Mouse (Mus musculus): Measurements from ENCODE around the gene Pitpnm3. TPM values are rescaled to one million over a fixed set of nuclear protein-coding genes. Genes with fewer than 3 reads are reported as not detected.

The Pitpnm3 gene
- total RNA-seq, 2 experiments from 2014 or later: 20.9 to 25.5 TPM

DNA sequence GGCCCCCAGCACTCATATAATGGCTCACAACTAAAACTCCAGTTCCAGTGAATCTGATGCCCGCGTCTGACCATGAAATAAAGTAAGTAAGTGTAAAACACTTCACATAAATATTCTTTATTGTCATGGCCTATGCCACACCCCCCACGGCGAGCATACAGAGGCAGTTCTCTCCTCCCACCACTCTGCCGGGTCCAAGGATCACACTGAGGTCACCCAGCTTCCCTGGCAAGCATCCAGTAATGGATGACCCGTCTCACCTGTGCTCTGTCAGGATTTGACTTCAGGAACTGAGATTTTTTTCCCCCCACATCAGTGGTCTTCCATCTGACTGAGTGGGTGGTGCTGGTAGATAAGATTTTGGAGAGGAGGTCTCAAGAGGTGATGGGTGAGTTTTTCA, 4.6 kb upstream of the Pitpnm3 start:
- DNase-seq: no peak
- intact Hi-C loops (cut with DNase I): loop anchor here (5.0 kb wide), 1 partner anchor 88 kb away; no protein-coding TSS in a partner anchor

- no peak for DNase-seq
- intact Hi-C loops (cut with DNase I): no loop called here
Measured at GRCm38 (mm10) chr11:72136231-72136982, 829 bp upstream of the Pitpnm3 start.

GRCm38 (mm10) chr11:72134536-72135382, 819 bp downstream of the Pitpnm3 start:
- intact Hi-C loops (cut with DNase I): no loop called here
- no peak for DNase-seq

DNA sequence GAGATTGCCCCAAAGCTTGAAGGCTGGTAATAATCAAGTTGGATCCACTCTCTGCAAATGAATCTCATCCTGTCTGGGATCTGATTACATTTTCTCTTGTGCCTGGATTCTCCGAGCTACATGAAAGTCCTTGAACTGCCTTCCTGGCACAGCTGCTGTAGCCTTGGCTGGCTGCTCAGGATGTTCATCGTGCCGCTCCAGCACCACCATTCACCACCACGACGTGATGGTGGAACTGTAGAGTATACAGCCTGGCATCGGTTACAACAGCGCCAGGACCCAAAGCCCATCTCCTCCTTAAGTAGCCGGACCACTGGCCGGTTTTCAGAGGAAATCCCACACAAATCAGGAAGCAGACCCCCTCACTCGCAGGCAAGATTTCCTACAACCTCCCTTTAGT, 2.5 kb downstream of the Pitpnm3 start:
- intact Hi-C loops (cut with DNase I): no loop called here
- DNase-seq: no peak

GRCm38 (mm10) chr11:72132266-72132665, 3.3 kb downstream of the Pitpnm3 start:
- peak; percentile 85 for DNase-seq
- intact Hi-C loops (cut with DNase I): no loop called here

GRCm38 (mm10) chr11:72131697-72132096, 3.9 kb downstream of the Pitpnm3 start:
- intact Hi-C loops (cut with DNase I): no loop called here
- no peak for DNase-seq

DNA sequence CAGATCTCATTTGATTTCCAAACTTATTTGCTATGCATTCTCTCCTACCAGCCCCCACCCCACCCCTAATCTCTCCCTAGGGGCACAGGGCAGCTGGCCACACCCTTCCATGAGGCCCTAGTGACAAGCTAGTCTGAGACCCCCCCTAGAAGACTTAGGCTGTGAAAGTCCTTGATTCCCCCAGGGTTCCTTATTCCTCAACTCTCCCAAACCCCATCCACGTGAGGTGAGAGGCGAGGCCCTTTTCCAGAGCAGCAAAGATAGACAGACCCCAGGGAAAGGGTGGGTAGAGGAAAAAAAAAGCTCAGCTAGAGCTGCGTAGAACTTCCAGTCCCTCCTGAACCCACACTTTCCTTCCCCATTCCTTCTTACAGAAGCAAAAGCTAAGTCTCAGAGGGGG, 4.7 kb downstream of the Pitpnm3 start:
- intact Hi-C loops (cut with DNase I): no loop called here
- DNase-seq: no peak

- intact Hi-C loops (cut with DNase I): no loop called here
- DNase-seq: no peak
Measured at GRCm38 (mm10) chr11:72130472-72130871, 5.1 kb downstream of the Pitpnm3 start.

- DNase-seq: no peak
- intact Hi-C loops (cut with DNase I): no loop called here
Measured at GRCm38 (mm10) chr11:72130021-72130420, 5.6 kb downstream of the Pitpnm3 start.

GRCm38 (mm10) chr11:72129032-72129894, 6.3 kb downstream of the Pitpnm3 start:
- intact Hi-C loops (cut with DNase I): no loop called here
- DNase-seq: no peak

GRCm38 (mm10) chr11:72127450-72128189, 8.0 kb downstream of the Pitpnm3 start:
- DNase-seq: no peak
- intact Hi-C loops (cut with DNase I): no loop called here

DNA sequence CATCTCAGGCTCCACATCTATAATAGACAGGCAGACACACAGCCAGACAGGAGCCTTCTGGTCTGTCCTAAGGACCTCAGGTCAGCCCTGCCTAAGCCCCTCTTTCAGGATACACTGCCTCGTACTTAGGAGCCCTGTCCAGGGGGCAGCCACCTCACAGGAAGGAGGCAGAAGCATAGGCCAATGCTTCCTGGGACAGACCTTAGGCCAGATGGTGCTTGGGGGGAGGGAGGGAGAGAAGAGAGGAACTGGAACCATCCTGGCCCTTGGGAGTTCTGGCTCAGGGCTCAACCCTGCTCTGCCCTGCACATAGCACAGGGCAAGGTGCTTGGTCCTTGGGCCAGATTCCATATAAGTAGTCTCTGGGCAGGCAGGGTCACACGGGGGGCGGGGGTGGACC, 9.8 kb downstream of the Pitpnm3 start:
- intact Hi-C loops (cut with DNase I): no loop called here
- no peak for DNase-seq

DNA sequence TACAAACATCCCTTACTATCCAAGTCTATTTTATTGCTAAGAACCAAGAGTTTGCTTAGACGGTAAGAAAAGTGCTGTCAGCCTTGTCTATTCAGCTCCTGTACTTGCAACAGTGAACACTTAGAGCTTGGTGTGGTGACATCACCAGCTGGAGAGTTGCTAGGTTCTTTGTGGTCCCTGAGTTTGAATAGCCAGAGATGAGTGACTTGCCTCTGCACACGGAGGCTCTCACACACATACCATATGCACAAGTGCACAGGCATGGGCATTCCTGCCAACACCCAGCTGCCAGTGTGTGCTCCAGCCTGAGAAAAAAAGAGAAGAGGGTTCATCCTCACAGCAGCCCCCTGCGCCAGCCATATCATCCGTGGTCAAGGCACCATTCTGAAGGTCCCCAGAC, 12.0 kb downstream of the Pitpnm3 start:
- intact Hi-C loops (cut with DNase I): no loop called here

GRCm38 (mm10) chr11:72120354-72120753, 15.2 kb downstream of the Pitpnm3 start:
- intact Hi-C loops (cut with DNase I): no loop called here
- no peak for DNase-seq

More for the DNA sequence above, 12.0 kb downstream of the Pitpnm3 start:
- DNase-seq: no peak

DNA sequence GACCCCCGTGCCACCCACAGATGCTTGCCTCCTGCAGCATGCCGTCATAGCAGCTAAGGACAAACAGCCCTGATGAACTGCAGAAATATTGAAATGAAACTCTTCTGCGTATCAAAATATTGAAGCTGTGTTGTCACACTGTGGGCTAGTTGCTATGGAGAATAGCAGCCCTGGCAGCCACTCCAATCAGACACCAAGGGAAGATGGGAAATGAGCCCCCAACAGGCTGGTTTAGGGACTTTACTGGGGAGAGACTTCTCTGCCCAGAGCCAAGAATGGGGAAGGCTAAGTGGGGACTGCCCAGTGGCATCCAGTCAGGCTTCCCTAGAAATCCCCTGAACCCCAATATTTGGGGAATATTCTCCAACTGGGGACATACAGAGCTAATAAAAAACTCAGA, 16.9 kb downstream of the Pitpnm3 start:
- intact Hi-C loops (cut with DNase I): no loop called here
- no peak for DNase-seq

GRCm38 (mm10) chr11:72113296-72113695, 22.3 kb downstream of the Pitpnm3 start:
- no peak for DNase-seq

DNA sequence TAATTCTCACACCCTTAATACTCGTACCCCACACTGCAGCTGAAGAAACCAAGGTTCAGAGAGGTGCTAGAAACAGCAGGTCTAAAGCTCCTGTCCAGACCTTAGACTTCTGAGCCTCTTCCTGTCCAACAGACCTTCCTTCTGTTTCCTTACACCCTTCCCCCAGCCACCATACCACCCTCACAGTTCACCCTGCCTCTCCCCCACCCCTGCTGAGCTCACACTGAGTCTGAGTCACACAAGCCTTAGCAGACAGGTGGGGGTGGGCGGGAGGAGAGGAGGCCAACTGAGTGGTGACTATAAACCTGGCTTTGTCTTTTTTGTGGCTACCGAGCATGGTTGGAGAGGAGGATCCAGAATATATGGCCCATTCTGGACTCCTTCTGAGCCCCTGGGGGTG, 24.9 kb downstream of the Pitpnm3 start:
- intact Hi-C loops (cut with DNase I): no loop called here
- DNase-seq: no peak

More at GRCm38 (mm10) chr11:72113296-72113695, 22.3 kb downstream of the Pitpnm3 start:
- intact Hi-C loops (cut with DNase I): no loop called here

GRCm38 (mm10) chr11:72104223-72104622, 31.4 kb downstream of the Pitpnm3 start:
- DNase-seq: no peak
- intact Hi-C loops (cut with DNase I): no loop called here

DNA sequence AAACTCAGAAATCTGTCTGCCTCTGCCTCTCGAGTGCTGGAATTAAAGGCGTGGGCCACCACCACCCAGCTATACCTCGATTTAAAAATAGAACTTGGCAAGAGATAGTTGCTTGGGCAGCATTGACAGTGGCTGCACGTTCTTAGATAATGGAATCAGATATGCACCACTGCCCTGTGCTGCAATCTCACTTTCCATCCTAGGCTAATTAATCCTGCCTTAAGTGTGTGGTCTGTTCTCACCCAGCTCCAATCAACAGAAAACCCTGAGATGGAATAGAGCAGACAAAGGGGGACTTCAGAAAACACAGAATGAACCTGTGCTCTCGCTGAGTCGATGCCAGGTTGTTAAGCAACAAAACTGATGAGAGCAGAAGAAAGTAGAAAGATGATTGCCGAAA, 32.0 kb downstream of the Pitpnm3 start:
- no peak for DNase-seq
- intact Hi-C loops (cut with DNase I): no loop called here

DNA sequence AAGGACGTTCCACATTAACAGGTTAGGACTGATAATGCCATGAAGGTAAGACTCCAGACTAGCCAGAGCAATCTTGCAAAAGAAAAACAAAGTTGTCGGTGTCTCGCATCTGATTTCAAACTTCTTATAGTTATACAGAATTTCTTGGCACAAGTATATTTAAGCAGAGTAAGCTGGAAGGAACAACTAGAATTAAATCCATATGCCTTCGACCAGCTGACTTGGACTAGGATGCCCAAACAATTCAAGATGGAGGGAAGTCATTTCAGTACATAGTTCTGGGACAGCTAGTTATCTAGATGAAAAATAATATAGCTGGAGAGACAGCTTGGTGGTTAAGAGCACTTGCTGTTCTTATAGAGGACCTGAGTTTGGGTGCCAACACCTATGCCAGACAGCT, 34.6 kb downstream of the Pitpnm3 start:
- no peak for DNase-seq
- intact Hi-C loops (cut with DNase I): no loop called here
